Mouse (Mus musculus) heart, embryonic 16.5 days (tissue): ENCODE data around the gene Zfand3. TPM values are rescaled to one million over a fixed set of nuclear protein-coding genes. Genes with fewer than 3 reads are reported as not detected.

Experiments
- ATAC-seq: fragments of 200-750 bp; cut with Nextera tagmentation; replicated peaks from 2 replicates; pipeline ENCODE4 v1.8.0; 2017; ENCODE audit warnings: moderate number of reproducible peaks; ENCODE audit not compliant: insufficient read depth, low FRiP score; ENCODE audit errors: extremely low read depth
- H3K27ac ChIP-seq: fragments of 300-500 bp; sonication (generic); 2 replicates; pipeline ENCODE4 v1.5.1; 2014; ENCODE audit warnings: mild to moderate bottlenecking, low read length, control low read depth, moderate library complexity
- H3K27me3 ChIP-seq: fragments of 300-500 bp; sonication (generic); 2 replicates; pipeline ENCODE4 v1.6.1; 2014; ENCODE audit warnings: low read length, mixed read lengths; ENCODE audit not compliant: control insufficient read depth, insufficient read depth
- H3K36me3 ChIP-seq: fragments of 300-500 bp; sonication (generic); 2 replicates; pipeline ENCODE4 v1.6.1; 2014; ENCODE audit not compliant: control insufficient read depth, insufficient read depth
- H3K4me1 ChIP-seq: fragments of 300-500 bp; sonication (generic); 2 replicates; pipeline ENCODE4 v1.6.1; 2014; ENCODE audit warnings: low read length, mixed read lengths; ENCODE audit not compliant: control insufficient read depth, insufficient read depth
- H3K4me2 ChIP-seq: fragments of 300-500 bp; sonication (generic); 2 replicates; pipeline ENCODE4 v1.6.1; 2014; ENCODE audit warnings: low read depth, mild to moderate bottlenecking, control low read depth, low read length
- H3K4me3 ChIP-seq: fragments of 300-500 bp; sonication (generic); 2 replicates; pipeline ENCODE4 v1.5.1; 2014; ENCODE audit warnings: mild to moderate bottlenecking, control low read depth, low read length
- H3K9ac ChIP-seq: fragments of 300-500 bp; sonication (generic); 2 replicates; pipeline ENCODE4 v1.6.1; 2014; ENCODE audit warnings: low read length, control low read depth
- H3K9me3 ChIP-seq: fragments of 300-500 bp; sonication (generic); replicated peaks from 2 replicates; pipeline ENCODE4 v1.6.1; 2016; ENCODE audit warnings: low read length; ENCODE audit not compliant: control insufficient read depth
- WGBS: fragments of 180-500 bp; shearing (Covaris S2); extraction: QIAGEN DNeasy Blood & Tissue Kit; methylation state at CpG from one replicate; pipeline ENCODE4 v1.1.7; 2014; 5-methylcytosine and 5-hydroxymethylcytosine counted together
- polyA plus RNA-seq: library from polyadenylated mRNA; unstranded; fragments of >200 nt; fragmentation: Nextera tagmentation; extraction: Ambion mirVana; gene quantifications from 2 replicates; pipeline ENCODE4 v1.2.1, GENCODE M21; 2015

Zfand3 gene
- polyA plus RNA-seq, 1 experiment from 2014 or later: 55.8 TPM

DNA sequence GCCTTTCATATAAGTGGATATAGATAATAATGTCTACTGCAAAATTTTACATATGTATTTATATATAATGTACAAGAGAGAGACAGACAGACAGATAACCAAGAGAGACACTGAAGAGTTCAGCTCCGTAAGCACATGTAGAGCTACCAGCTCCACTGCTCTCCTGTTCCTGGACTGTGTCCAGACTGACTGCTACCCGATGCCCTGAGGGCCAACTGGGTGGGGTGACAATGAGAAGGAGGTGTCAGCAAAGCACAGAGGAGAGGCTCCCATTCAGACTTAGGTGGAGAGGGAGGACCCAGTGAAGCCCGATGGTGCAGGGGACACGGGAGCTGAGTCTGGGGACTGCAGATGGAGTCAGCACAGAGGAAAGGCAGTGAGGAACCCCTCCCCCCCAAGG lies 25.5 kb upstream of the Zfand3 start:
- 32% methylated on average over 4 of the region's 4 CpGs for WGBS
- H3K27me3 ChIP-seq: no peaks in the 10 kb centered on the region
- no peak for ATAC-seq
- no peak overlapping the region for H3K4me3 ChIP-seq
- H3K36me3 ChIP-seq: no peaks in the 10 kb centered on the region
- H3K27ac ChIP-seq: no peak overlapping the region
- H3K9me3 ChIP-seq: peaks cover 3% of the 10 kb centered on the region; the same call in 1 of the 2 replicates
- no peak overlapping the region for H3K9ac ChIP-seq
- peaks cover 8% of the 10 kb centered on the region; the same call in 1 of the 2 replicates for H3K4me1 ChIP-seq
- H3K4me2 ChIP-seq: no peak overlapping the region

DNA sequence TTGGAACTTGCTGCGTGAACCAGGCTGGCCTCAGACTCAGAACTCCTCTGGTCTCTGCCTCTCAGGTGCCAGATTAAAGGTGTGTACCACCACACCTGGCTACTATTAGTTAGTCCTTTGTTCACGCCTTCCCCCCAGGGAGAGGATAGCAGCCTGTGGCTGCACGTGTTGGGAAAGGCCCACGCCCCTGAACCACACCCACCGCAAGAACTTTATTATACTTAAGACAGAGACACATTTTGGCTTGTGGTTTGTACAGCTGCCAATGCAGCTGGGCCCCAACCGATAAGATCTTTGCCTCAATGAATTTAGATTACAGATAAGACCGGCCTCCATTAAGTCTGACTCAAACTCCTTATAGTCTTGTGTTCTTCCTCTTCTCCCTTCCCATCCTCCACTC lies 24.7 kb upstream of the Zfand3 start:
- H3K9ac ChIP-seq: no peak overlapping the region
- H3K4me3 ChIP-seq: no peak overlapping the region
- H3K27ac ChIP-seq: no peak overlapping the region
- no peaks in the 10 kb centered on the region for H3K36me3 ChIP-seq
- no peaks in the 10 kb centered on the region for H3K27me3 ChIP-seq
- H3K4me2 ChIP-seq: no peak overlapping the region
- peaks cover 3% of the 10 kb centered on the region; the same call in 1 of the 2 replicates for H3K9me3 ChIP-seq
- H3K4me1 ChIP-seq: peaks cover 8% of the 10 kb centered on the region; the same call in 1 of the 2 replicates
- 78% methylated on average over 7 of the region's 7 CpGs for WGBS
- no peak for ATAC-seq

DNA sequence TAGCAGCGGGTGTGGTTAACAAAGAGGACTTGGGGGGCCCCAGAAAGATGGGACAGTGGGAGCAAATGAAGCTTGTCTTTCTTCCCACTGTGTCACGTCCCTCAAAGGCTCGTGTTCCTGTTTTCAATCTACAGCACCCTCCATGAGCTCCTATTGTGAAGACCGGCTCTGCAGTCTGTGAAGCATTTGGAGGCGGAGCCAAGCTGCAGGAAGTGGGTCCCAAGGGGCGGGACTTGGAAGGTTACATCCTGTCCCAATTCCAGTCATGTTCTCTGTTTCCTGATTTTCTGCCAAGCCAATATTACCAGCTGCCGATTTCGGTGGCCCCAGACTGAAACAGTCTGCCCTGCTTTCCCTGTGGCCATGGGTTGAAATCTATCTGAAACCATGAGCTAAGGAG lies 23.0 kb upstream of the Zfand3 start:
- Histone ChIP-seq H3K4me1 (peaks cover 12% of the 10 kb centered on the region; the same call in 1 of the 2 replicates), H3K27me3 (no peaks in the 10 kb centered on the region), H3K9me3 (peaks cover 3% of the 10 kb centered on the region; the same call in 1 of the 2 replicates), H3K4me2 (no peak overlapping the region), H3K36me3 (no peaks in the 10 kb centered on the region), H3K9ac (no peak overlapping the region), H3K4me3 (no peak overlapping the region), H3K27ac (no peak overlapping the region)
- no peak for ATAC-seq
- WGBS: 63% methylated on average over 8 of the region's 8 CpGs

DNA sequence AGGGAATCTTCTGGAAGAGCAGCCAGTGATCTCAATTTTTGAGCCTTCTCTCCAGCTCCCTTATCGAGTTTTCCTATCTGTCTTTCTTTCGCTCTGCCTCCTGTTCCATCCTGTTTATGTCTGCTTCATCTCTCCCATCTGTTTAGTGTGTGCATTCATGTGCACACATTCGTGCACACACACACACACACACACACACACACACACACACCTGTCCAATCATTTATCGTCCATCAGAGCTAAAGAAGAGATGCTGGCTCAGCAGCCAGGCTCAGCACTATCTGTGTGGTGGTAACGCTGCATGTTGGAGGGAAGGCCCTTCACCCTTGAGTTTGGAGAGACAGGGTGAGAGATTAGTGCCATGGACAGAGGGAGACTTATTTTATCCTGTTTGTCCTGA lies 21.3 kb upstream of the Zfand3 start:
- H3K4me2 ChIP-seq: no peak overlapping the region

DNA sequence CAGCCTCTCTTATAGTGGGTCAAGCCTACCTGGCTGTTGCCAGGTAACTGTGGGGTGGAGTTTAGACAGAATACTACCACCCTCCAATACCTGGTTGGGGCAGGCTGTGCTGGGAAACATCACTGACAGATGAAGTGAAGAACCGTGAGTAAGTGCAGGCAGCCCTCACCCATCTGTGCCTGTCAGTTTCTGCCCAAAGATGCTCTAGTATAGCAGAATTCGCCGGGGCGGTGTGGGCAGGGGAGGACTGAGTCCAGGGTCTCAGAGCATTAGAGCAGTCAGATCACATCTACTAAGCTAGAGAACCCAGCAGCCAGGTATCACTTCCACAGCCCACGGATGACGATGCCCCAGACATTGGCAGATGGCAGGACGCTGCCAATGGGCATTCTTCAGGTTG lies 19.6 kb upstream of the Zfand3 start:
- no peak for ATAC-seq
- H3K4me3 ChIP-seq: no peak overlapping the region
- H3K4me2 ChIP-seq: no peak overlapping the region
- no peaks in the 10 kb centered on the region for H3K36me3 ChIP-seq
- no peak overlapping the region for H3K9ac ChIP-seq
- peaks cover 3% of the 10 kb centered on the region; the same call in 1 of the 2 replicates for H3K9me3 ChIP-seq
- peaks cover 4% of the 10 kb centered on the region; the same call in 1 of the 2 replicates for H3K4me1 ChIP-seq
- no peaks in the 10 kb centered on the region for H3K27me3 ChIP-seq
- WGBS: 80% methylated on average over 7 of the region's 7 CpGs
- no peak overlapping the region for H3K27ac ChIP-seq

More for the DNA sequence above, 21.3 kb upstream of the Zfand3 start:
- peaks cover 12% of the 10 kb centered on the region; the same call in 1 of the 2 replicates for H3K4me1 ChIP-seq
- peaks cover 3% of the 10 kb centered on the region; the same call in 1 of the 2 replicates for H3K9me3 ChIP-seq
- no peaks in the 10 kb centered on the region for H3K36me3 ChIP-seq
- H3K9ac ChIP-seq: no peak overlapping the region
- ATAC-seq: no peak
- no peak overlapping the region for H3K4me3 ChIP-seq
- no peaks in the 10 kb centered on the region for H3K27me3 ChIP-seq
- H3K27ac ChIP-seq: no peak overlapping the region
- 78% methylated on average over 5 of the region's 5 CpGs for WGBS

DNA sequence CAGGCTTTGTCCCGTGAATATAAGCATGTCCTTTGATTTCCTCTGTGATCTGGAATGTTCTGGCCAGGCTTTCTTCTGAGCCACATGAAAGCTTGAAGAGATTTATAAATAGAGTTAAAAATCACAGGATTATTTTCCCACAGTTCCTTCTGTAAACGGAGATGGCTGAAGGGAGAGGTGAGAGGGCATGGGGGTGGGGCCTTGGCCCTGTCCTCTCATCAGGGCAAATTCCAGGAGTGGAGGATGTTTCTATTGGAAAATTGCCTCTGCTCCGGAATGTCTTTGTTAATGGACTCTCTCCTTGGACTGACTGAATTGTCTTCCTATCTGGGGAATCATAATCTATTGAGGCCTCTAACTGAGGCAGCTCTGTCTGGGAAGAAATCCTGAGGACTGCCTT lies 19.0 kb upstream of the Zfand3 start:
- Histone ChIP-seq H3K27me3 (no peaks in the 10 kb centered on the region), H3K27ac (peak overlapping the region; percentile 9; the same call in 1 of the 2 replicates), H3K4me1 (peaks cover 4% of the 10 kb centered on the region; the same call in 1 of the 2 replicates), H3K4me3 (no peak overlapping the region), H3K36me3 (no peaks in the 10 kb centered on the region), H3K9ac (no peak overlapping the region), H3K9me3 (peaks cover 3% of the 10 kb centered on the region; the same call in 1 of the 2 replicates), H3K4me2 (no peak overlapping the region)
- 29% methylated on average over 3 of the region's 3 CpGs for WGBS
- peak; percentile 32; the same call in 1 of the 2 replicates for ATAC-seq

DNA sequence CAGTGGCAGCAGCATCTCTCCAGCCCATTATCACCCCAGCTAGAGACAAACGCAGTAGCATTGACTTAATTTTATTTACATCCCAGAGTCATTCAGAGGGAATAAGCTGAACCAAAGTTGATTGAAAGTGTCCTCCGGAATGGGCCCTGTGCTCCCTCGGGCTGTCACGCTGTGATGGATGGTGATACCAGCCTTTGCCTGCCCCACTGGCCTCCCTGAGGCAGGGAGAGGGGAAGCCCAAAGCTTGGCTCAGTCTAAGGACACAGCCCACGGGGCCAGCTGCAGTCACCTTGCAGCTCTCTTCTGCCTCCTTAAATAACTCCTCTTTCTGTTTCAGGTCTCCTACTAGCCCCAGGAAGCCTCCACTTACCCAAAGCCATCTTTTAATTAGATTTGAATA lies 16.4 kb upstream of the Zfand3 start:
- Histone ChIP-seq H3K27ac (no peak overlapping the region), H3K4me2 (no peak overlapping the region), H3K9ac (no peak overlapping the region), H3K36me3 (no peaks in the 10 kb centered on the region), H3K9me3 (no peaks in the 10 kb centered on the region), H3K27me3 (no peaks in the 10 kb centered on the region), H3K4me3 (no peak overlapping the region), H3K4me1 (peaks cover 4% of the 10 kb centered on the region; the same call in 1 of the 2 replicates)
- ATAC-seq: no peak
- 23% methylated on average over 5 of the region's 5 CpGs for WGBS

DNA sequence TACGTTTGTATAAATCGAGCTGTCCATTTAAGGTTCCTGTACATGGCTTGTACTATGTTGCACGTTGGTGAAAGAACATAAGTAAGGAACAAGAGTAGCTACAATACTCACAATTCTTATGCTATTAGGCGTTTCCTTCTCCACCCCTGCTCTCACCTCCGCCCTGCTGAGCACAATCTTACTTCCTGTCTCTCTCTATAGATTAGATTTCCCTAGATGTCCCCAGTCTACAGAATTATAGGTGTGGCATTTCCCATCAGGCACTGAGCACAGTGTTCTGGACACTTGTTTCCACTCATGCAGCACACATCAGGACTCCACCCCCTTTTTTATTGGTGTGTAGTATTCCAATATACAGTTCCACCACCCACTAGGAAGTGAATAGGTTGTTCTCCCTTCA lies 14.9 kb upstream of the Zfand3 start:
- Histone ChIP-seq H3K4me3 (no peak overlapping the region), H3K27ac (no peak overlapping the region), H3K9ac (no peak overlapping the region), H3K27me3 (no peaks in the 10 kb centered on the region), H3K4me1 (peaks cover 4% of the 10 kb centered on the region; the same call in 1 of the 2 replicates), H3K4me2 (no peak overlapping the region), H3K36me3 (no peaks in the 10 kb centered on the region), H3K9me3 (no peaks in the 10 kb centered on the region)
- ATAC-seq: no peak
- WGBS: 80% methylated on average over 5 of the region's 5 CpGs

DNA sequence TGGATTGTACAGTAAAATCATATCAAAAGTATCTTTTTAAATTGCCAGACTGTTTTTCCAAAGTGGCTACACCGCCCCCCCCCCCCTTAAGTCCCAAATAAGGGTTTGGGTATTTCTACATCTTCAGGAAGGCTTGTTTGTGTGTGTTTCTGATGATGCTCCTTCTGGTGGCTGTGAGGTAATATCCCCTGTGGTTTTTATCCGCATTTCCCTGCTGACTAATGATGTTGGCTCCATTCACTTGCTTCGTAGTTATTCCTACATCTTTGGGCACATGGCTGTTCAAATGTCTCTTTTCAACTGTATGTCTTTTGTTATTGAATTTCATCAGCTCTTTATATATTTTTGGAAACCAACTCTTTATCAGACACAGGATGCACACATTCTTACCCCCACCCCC lies 14.4 kb upstream of the Zfand3 start:
- Histone ChIP-seq H3K27ac (no peak overlapping the region), H3K27me3 (no peaks in the 10 kb centered on the region), H3K36me3 (no peaks in the 10 kb centered on the region), H3K4me3 (no peak overlapping the region), H3K4me1 (peaks cover 4% of the 10 kb centered on the region; the same call in 1 of the 2 replicates), H3K4me2 (no peak overlapping the region), H3K9ac (no peak overlapping the region), H3K9me3 (no peaks in the 10 kb centered on the region)
- ATAC-seq: no peak
- 87% methylated on average over 3 of the region's 3 CpGs for WGBS
